Mouse (Mus musculus): ENCODE data around the gene Zmynd15. TPM values are rescaled to one million over a fixed set of nuclear protein-coding genes. Genes with fewer than 3 reads are reported as not detected.

The Zmynd15 gene
- total and polyA plus RNA-seq, 3 experiments = 0.14 TPM; not detected in 2

DNA sequence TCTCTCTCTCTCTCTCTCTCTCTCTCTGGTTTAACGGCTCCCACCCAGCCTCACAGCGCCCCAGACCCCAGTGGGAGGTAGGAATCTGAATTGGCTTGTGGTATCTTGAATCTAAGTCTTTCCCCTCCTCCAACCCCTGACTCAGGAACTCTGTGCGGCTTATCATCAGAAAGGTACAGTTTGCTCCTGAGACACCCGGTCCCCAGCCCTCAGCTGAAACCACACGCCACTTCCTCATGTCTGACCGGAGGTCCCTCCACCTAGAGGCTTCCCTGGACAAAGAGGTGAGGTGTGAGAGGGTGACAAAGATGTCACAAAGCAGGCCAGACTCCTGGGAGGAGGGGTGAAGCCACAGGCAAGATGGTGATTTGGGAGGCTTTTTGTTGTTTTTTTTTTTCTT lies 21.8 kb upstream of the Zmynd15 start:
- no peaks in the 10 kb centered on the region for H3K9me3 ChIP-seq (replicated peaks; ENCODE audit: insufficient read depth, low read length)
- H3K4me1 ChIP-seq (ENCODE audit: control insufficient read depth in 1 of 2, insufficient read depth in 2 of 2, low read length in 2 of 2) = peaks cover 13 to 53% of the 10 kb centered on the region in 2 experiments
- no peaks in the 10 kb centered on the region for H3K27me3 ChIP-seq (ENCODE audit: control insufficient read depth in 1 of 2, insufficient read depth in 2 of 2, low read length in 2 of 2)
- peaks cover 31% of the 10 kb centered on the region for H3K79me2 ChIP-seq (ENCODE audit: control insufficient read depth, insufficient read depth, low read length, poor library complexity)
- peak overlapping the region; percentile 64 for H3K27ac ChIP-seq (ENCODE audit: control insufficient read depth, low read depth, low read length)
- H3K36me3 ChIP-seq (ENCODE audit: control insufficient read depth in 1 of 2, insufficient read depth in 2 of 2, low read length in 2 of 2) = peaks cover 2 to 48% of the 10 kb centered on the region in 2 experiments; a peak in 3 of 4 replicates
- TF ChIP-seq ELF1 (IDR thresholded peaks at IDR 0.05; ENCODE audit: low read depth, low read length) (peak; percentile 58; the same call in 1 of the 2 replicates), CTCF (IDR thresholded peaks at IDR 0.05 in 2 of 3, conservative IDR thresholded peaks at IDR 0.05 in 1 of 3; ENCODE audit: control insufficient read depth in 1 of 3, insufficient read depth in 1 of 3, low read depth in 2 of 3, low read length in 3 of 3, poor library complexity in 1 of 3, severe bottlenecking in 1 of 3) (no peak), ETS1 (IDR thresholded peaks at IDR 0.05; ENCODE audit: low read depth, low read length) (peak; percentile 91), TCF12 (IDR thresholded peaks at IDR 0.05; ENCODE audit: low read depth, low read length) (peak; percentile 72), TAL1 (IDR thresholded peaks at IDR 0.05; ENCODE audit: low read length) (no peak), POLR2AphosphoS2 (IDR thresholded peaks at IDR 0.05; ENCODE audit: low read length) (no peak), HCFC1 (IDR thresholded peaks at IDR 0.05; ENCODE audit: low read depth, low read length) (no peak), MAZ (IDR thresholded peaks at IDR 0.05; ENCODE audit: low read depth, low read length) (peak; percentile 68; the same call in 1 of the 2 replicates), RCOR1 (IDR thresholded peaks at IDR 0.05; ENCODE audit: low read depth, low read length) (peak; percentile 90), GATA1 (IDR thresholded peaks at IDR 0.05; ENCODE audit: low read depth, low read length) (peak; percentile 69), CHD2 (IDR thresholded peaks at IDR 0.05; ENCODE audit: low read length) (no peak; the same call in 1 of the 2 replicates), EP300 (IDR thresholded peaks at IDR 0.05; ENCODE audit: low read depth in 1 of 2, low read length in 2 of 2) (peak; percentile 80 to 82), SIN3A (IDR thresholded peaks at IDR 0.05; ENCODE audit: low read length) (peak; percentile 64), BHLHE40 (IDR thresholded peaks at IDR 0.05; ENCODE audit: borderline replicate concordance, low read depth, low read length) (0 out of 2 replicates have a peak, but pooled peaks have one; percentile 40), MXI1 (IDR thresholded peaks at IDR 0.05; ENCODE audit: low read depth, low read length) (peak; percentile 48; the same call in 1 of the 2 replicates), MYB (IDR thresholded peaks at IDR 0.05; ENCODE audit: low read depth, low read length) (0 out of 2 replicates have a peak, but pooled peaks have one; percentile 27), MAFK (IDR thresholded peaks at IDR 0.05; ENCODE audit: borderline replicate concordance, low read depth, low read length) (peak; percentile 63; the same call in 1 of the 2 replicates)
- H3K9ac ChIP-seq (ENCODE audit: control insufficient read depth, low read depth, low read length, poor library complexity, severe bottlenecking) = no peak overlapping the region; the same call in 1 of the 2 replicates
- H3K4me3 ChIP-seq (ENCODE audit: control insufficient read depth in 1 of 2, insufficient read depth in 1 of 2, low read depth in 2 of 2, low read length in 2 of 2) = no peak overlapping the region
- peak; percentile 68 for DNase-seq (ENCODE audit: low read depth, low spot score)

DNA sequence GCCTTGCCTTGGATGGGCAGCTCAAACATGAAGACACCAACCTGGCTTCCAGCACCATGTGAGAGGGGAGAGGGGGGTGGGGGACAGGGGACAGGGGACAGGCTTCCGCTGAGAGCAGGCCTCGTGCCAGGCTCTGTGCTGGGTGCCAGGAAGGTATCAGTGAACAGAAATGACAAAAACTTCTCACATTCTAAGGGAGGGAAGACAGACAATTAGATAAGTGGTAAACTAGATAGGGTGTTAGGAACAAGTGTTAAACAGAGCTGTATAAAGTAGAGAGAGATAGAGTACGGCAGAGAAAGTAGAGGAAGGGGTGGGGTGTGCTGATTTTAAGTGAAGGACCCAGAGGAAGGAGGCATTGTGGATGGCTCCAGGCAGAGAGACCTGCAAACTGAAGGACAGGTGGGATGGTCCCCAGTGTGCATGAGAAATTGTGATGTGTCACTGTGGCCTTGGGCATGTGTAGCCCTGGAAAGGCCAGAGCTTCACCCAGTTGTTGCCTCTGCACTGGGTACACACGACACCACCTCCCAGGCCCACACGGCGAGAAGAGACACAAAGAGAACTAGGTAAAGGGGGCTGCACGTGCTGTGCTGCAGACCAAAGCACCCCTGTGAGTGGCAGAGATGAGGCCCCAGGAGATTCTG lies 20.4 kb upstream of the Zmynd15 start:
- no peak overlapping the region for H3K4me3 ChIP-seq (ENCODE audit: control insufficient read depth in 1 of 2, insufficient read depth in 1 of 2, low read depth in 2 of 2, low read length in 2 of 2)
- peaks cover 2 to 44% of the 10 kb centered on the region in 2 experiments; a peak in 3 of 4 replicates for H3K36me3 ChIP-seq (ENCODE audit: control insufficient read depth in 1 of 2, insufficient read depth in 2 of 2, low read length in 2 of 2)
- peak overlapping the region; percentile 58 for H3K27ac ChIP-seq (ENCODE audit: control insufficient read depth, low read depth, low read length)
- peaks cover 17% of the 10 kb centered on the region for H3K79me2 ChIP-seq (ENCODE audit: control insufficient read depth, insufficient read depth, low read length, poor library complexity)
- H3K9ac ChIP-seq (ENCODE audit: control insufficient read depth, low read depth, low read length, poor library complexity, severe bottlenecking) = no peak overlapping the region
- no peaks in the 10 kb centered on the region for H3K27me3 ChIP-seq (ENCODE audit: control insufficient read depth in 1 of 2, insufficient read depth in 2 of 2, low read length in 2 of 2)
- H3K9me3 ChIP-seq (replicated peaks; ENCODE audit: insufficient read depth, low read length) = no peaks in the 10 kb centered on the region
- H3K4me1 ChIP-seq (ENCODE audit: control insufficient read depth in 1 of 2, insufficient read depth in 2 of 2, low read length in 2 of 2) = peaks cover 13 to 48% of the 10 kb centered on the region in 2 experiments
- peak; percentile 59 for DNase-seq (ENCODE audit: low read depth, low spot score)
- TF ChIP-seq SMC3 (IDR thresholded peaks at IDR 0.05; ENCODE audit: low read depth, low read length) (no peak), MEF2A (IDR thresholded peaks at IDR 0.05; ENCODE audit: extremely low read depth, insufficient replicate concordance, low read depth, low read length, poor library complexity, severe bottlenecking) (no peak), MYB (IDR thresholded peaks at IDR 0.05; ENCODE audit: low read depth, low read length) (no peak), ZMIZ1 (IDR thresholded peaks at IDR 0.05; ENCODE audit: low read depth, low read length) (no peak), TAL1 (IDR thresholded peaks at IDR 0.05; ENCODE audit: low read length) (no peak), POLR2AphosphoS2 (IDR thresholded peaks at IDR 0.05; ENCODE audit: low read length) (no peak), RAD21 (IDR thresholded peaks at IDR 0.05; ENCODE audit: low read depth, low read length) (no peak), POLR2A (IDR thresholded peaks at IDR 0.05; ENCODE audit: control insufficient read depth in 1 of 2, insufficient read depth in 1 of 2, low read depth in 1 of 2, low read length in 2 of 2, poor library complexity in 1 of 2) (no peak; a peak in 1 of 4 replicates), JUND (IDR thresholded peaks at IDR 0.05; ENCODE audit: low read depth, low read length) (no peak), POLR2AphosphoS5 (IDR thresholded peaks at IDR 0.05; ENCODE audit: borderline replicate concordance, low read depth, low read length) (no peak), TBP (IDR thresholded peaks at IDR 0.05; ENCODE audit: low read depth, low read length) (no peak), ZC3H11A (IDR thresholded peaks at IDR 0.05; ENCODE audit: low read depth, low read length) (no peak), GATA1 (IDR thresholded peaks at IDR 0.05; ENCODE audit: low read depth, low read length) (peak; percentile 85), MYC (IDR thresholded peaks at IDR 0.05; ENCODE audit: low read depth, low read length) (peak; percentile 56; the same call in 1 of the 2 replicates), ZKSCAN1 (IDR thresholded peaks at IDR 0.05; ENCODE audit: low read depth, low read length) (no peak), TCF12 (IDR thresholded peaks at IDR 0.05; ENCODE audit: low read depth, low read length) (peak; percentile 70), MAZ (IDR thresholded peaks at IDR 0.05; ENCODE audit: low read depth, low read length) (peak; percentile 57), GABPA (IDR thresholded peaks at IDR 0.05; ENCODE audit: low read depth, low read length) (no peak), BHLHE40 (IDR thresholded peaks at IDR 0.05; ENCODE audit: borderline replicate concordance, low read depth, low read length) (peak; percentile 64)
